In the genomic region with DNA sequence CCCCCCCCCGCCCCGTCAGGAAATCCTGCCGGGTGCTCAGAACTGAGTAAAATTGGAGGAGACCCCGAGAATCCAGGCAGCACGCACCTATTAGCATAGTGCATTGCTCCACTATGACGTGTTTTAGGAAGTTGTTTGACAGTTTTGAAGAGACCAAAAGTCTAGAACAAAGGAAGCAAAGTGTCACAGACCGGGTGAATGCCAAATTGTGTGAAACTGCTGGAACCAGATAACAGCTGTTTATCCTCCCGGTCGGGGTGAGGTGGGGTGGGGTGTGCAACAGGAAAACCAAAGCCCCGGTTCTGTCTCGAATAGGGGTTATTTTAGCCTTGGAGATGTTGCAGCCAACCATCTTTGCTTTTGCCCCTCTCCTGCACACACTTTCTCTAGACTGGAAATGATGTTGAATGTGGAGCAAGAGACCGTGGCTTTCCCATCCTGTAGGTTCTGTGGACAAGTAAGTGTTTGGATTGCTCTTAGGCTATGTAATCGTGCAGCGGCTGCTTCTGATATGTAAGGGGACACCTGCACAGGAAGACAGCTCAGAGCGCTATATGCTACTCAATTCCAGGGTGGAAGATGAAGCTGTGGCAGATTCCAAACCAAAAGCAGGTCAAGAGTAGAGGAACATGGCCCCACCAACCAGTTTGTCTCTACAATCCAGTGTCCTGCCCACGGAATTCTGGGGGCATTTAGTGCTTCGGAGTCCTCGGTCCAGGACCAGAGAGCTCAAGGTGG, we compare ENCODE assay signal across 10 mouse cellular contexts. TPM values are rescaled to one million over a fixed set of nuclear protein-coding genes. Genes with fewer than 3 reads are reported as not detected.
A peak's percentile ranks its signal among the peaks of the same experiment; 100 is the strongest.
DNase-seq lines count a peak whose midpoint lies in the region; ATAC-seq lines count a peak whose summit lies in the region.
"Had no signal": no experiment of that assay in that cellular context is flagged by ENCODE, and none has a peak within 500 bp of the region (broad histone marks: within the 10 kb centered on the region; RNA-seq: fewer than 3 reads in every experiment).

No protein-coding gene starts in this region.

- H3K4me3 ChIP-seq in kidney, embryonic 14.5 days (ENCODE audit: low read length): no peak overlapping the region
- H3K4me3 ChIP-seq in forebrain, embryonic 11.5 days (ENCODE audit: low read depth, low read length): no peak overlapping the region
- no peak overlapping the region for H3K4me3 ChIP-seq in midbrain, embryonic 14.5 days (replicated peaks; ENCODE audit: low read depth, low read length)

- no peak overlapping the region for H3K9ac ChIP-seq in kidney, embryonic 14.5 days (ENCODE audit: low read depth, low read length)
- H3K9ac ChIP-seq in forebrain, embryonic 11.5 days (ENCODE audit: low read length): no peak overlapping the region
- no peak overlapping the region for H3K9ac ChIP-seq in midbrain, embryonic 14.5 days (replicated peaks; ENCODE audit: low read length)

- peak; percentile 62 for DNase-seq in kidney, adult 11 months
- DNase-seq in forebrain, embryonic 11.5 days (ENCODE audit: low spot score): no peak
- peak; percentile 47 for DNase-seq in kidney, adult 18-20 months
- DNase-seq in midbrain, embryonic 14.5 days: peak; percentile 25
- DNase-seq in layer of hippocampus, adult 18-20 months (ENCODE audit: low spot score in 2 of 2): no peak
- DNase-seq in adrenal gland, postnatal 10 days: no peak
- DNase-seq: adrenal gland, postnatal 36 days had no signal

- WGBS in kidney, embryonic 14.5 days: 3% methylated on average over 18 of the region's 18 CpGs
- whole genome bisulfite sequencing in forebrain, embryonic 11.5 days: 2% methylated on average over 18 of the region's 18 CpGs
- 2% methylated on average over 18 of the region's 18 CpGs for WGBS in midbrain, embryonic 14.5 days

- H3K4me1 ChIP-seq in kidney, embryonic 14.5 days (ENCODE audit: control insufficient read depth, insufficient read depth, low read length): peaks cover 6% of the 10 kb centered on the region; the same call in 1 of the 2 replicates
- peaks cover 17% of the 10 kb centered on the region for H3K4me1 ChIP-seq in forebrain, embryonic 11.5 days (replicated peaks; ENCODE audit: control insufficient read depth, insufficient read depth, low read length)
- peaks cover 22% of the 10 kb centered on the region; the same call in 1 of the 2 replicates for H3K4me1 ChIP-seq in midbrain, embryonic 14.5 days (ENCODE audit: control insufficient read depth, insufficient read depth, low read length)

- no peaks in the 10 kb centered on the region for H3K36me3 ChIP-seq in kidney, embryonic 14.5 days (ENCODE audit: control insufficient read depth, insufficient read depth, low read length)
- H3K36me3 ChIP-seq in forebrain, embryonic 11.5 days (ENCODE audit: control insufficient read depth, insufficient read depth, low read length): no peaks in the 10 kb centered on the region
- H3K36me3 ChIP-seq in midbrain, embryonic 14.5 days (ENCODE audit: control insufficient read depth, insufficient read depth, low read length): no peaks in the 10 kb centered on the region

- no peak for ATAC-seq in kidney, embryonic 14.5 days (ENCODE audit: low FRiP score, low TSS enrichment)
- ATAC-seq in forebrain, embryonic 11.5 days (replicated peaks; ENCODE audit: low FRiP score): no peak
- no peak for ATAC-seq in midbrain, embryonic 14.5 days (ENCODE audit: low FRiP score, low TSS enrichment)
- ATAC-seq in erythroid progenitor cell, adult 5-6 weeks (replicated peaks; ENCODE audit: low FRiP score, poor library complexity, severe bottlenecking): no peak

- H3K27me3 ChIP-seq in kidney, embryonic 14.5 days (ENCODE audit: control insufficient read depth, insufficient read depth, low read length): peaks cover 70% of the 10 kb centered on the region
- H3K27me3 ChIP-seq in forebrain, embryonic 11.5 days (ENCODE audit: control insufficient read depth, insufficient read depth, low read length): peaks cover 58% of the 10 kb centered on the region
- peaks cover 67% of the 10 kb centered on the region for H3K27me3 ChIP-seq in midbrain, embryonic 14.5 days (ENCODE audit: control insufficient read depth, insufficient read depth, low read length)

- no peak overlapping the region for H3K27ac ChIP-seq in kidney, embryonic 14.5 days (ENCODE audit: low read depth, low read length)
- H3K27ac ChIP-seq in forebrain, embryonic 11.5 days (ENCODE audit: low read depth, low read length): no peak overlapping the region
- no peak overlapping the region for H3K27ac ChIP-seq in midbrain, embryonic 14.5 days (replicated peaks; ENCODE audit: low read depth, low read length)
- H3K27ac ChIP-seq: stomach, postnatal 0 days had no signal

- H3K9me3 ChIP-seq in kidney, embryonic 14.5 days (ENCODE audit: control insufficient read depth, low read length): no peaks in the 10 kb centered on the region
- H3K9me3 ChIP-seq in forebrain, embryonic 11.5 days (ENCODE audit: control insufficient read depth, low read length): no peaks in the 10 kb centered on the region
- no peaks in the 10 kb centered on the region for H3K9me3 ChIP-seq in midbrain, embryonic 14.5 days (ENCODE audit: control insufficient read depth, low read length)

- H3K4me2 ChIP-seq in kidney, embryonic 14.5 days (replicated peaks; ENCODE audit: low read depth, low read length): no peak overlapping the region
- peak overlapping the region; percentile 74 for H3K4me2 ChIP-seq in forebrain, embryonic 11.5 days (ENCODE audit: low read depth, low read length, severe bottlenecking)
- H3K4me2 ChIP-seq in midbrain, embryonic 14.5 days (ENCODE audit: low read length): peak overlapping the region; percentile 59; the same call in 1 of the 2 replicates

RNA-seq across cellular contexts. Expression of a gene that starts 0.9 kb away (rescaled TPM):
- polyA plus RNA-seq in kidney, embryonic 14.5 days (2014; fragmentation: Nextera tagmentation; extraction: Ambion mirVana): 0.09 and 0.11 TPM in 2 replicates
- polyA plus RNA-seq in forebrain, embryonic 11.5 days (2014; fragmentation: Nextera tagmentation; extraction: Ambion mirVana): 19.5 and 19.6 TPM in 2 replicates
- 8.9 and 13.3 TPM in 2 replicates for polyA plus RNA-seq in midbrain, embryonic 14.5 days (2014; fragmentation: Nextera tagmentation; extraction: Ambion mirVana)
- total RNA-seq in layer of hippocampus, adult 18-20 months (2021): 1 to 10 TPM; 7.2 to 8.9 TPM
- total RNA-seq in erythroid progenitor cell, adult 5-6 weeks (2015; ENCODE audit: low replicate concordance): not detected in 2 replicates
- not detected in 2 replicates for total RNA-seq in erythroid progenitor cell, adult 5-6 weeks (2017; ENCODE audit: low replicate concordance)
- total RNA-seq in adrenal gland, postnatal 10 days (2021): under 1 TPM; 0.45 to 0.72 TPM

RNA-seq across cellular contexts. Expression of a gene that starts 32.3 kb away (rescaled TPM):
- polyA plus RNA-seq in kidney, embryonic 14.5 days (2014; fragmentation: Nextera tagmentation; extraction: Ambion mirVana): 10.5 and 11.9 TPM in 2 replicates
- polyA plus RNA-seq in forebrain, embryonic 11.5 days (2014; fragmentation: Nextera tagmentation; extraction: Ambion mirVana): 6.6 and 7.0 TPM in 2 replicates
- polyA plus RNA-seq in midbrain, embryonic 14.5 days (2014; fragmentation: Nextera tagmentation; extraction: Ambion mirVana): 2.6 and 4.5 TPM in 2 replicates
- total RNA-seq in layer of hippocampus, adult 18-20 months (2021): 1 to 10 TPM; 4.6 to 5.9 TPM
- total RNA-seq in erythroid progenitor cell, adult 5-6 weeks (2015; ENCODE audit: low replicate concordance): not detected in 2 replicates
- not detected in 2 replicates for total RNA-seq in erythroid progenitor cell, adult 5-6 weeks (2017; ENCODE audit: low replicate concordance)
- 10 to 100 TPM; 24.9 to 28.4 TPM for total RNA-seq in adrenal gland, postnatal 10 days (2021)

RNA-seq across cellular contexts. Expression of a gene that starts 55.1 kb away (rescaled TPM):
- 28.5 and 33.2 TPM in 2 replicates for polyA plus RNA-seq in kidney, embryonic 14.5 days (2014; fragmentation: Nextera tagmentation; extraction: Ambion mirVana)
- polyA plus RNA-seq in forebrain, embryonic 11.5 days (2014; fragmentation: Nextera tagmentation; extraction: Ambion mirVana): 45.2 and 45.3 TPM in 2 replicates
- polyA plus RNA-seq in midbrain, embryonic 14.5 days (2014; fragmentation: Nextera tagmentation; extraction: Ambion mirVana): 32.5 and 42.9 TPM in 2 replicates
- 10 to 100 TPM; 22.9 to 23.1 TPM for total RNA-seq in layer of hippocampus, adult 18-20 months (2021)
- total RNA-seq in erythroid progenitor cell, adult 5-6 weeks (2015; ENCODE audit: low replicate concordance): 5.0 and 8.3 TPM in 2 replicates
- 0.91 and 1.0 TPM in 2 replicates for total RNA-seq in erythroid progenitor cell, adult 5-6 weeks (2017; ENCODE audit: low replicate concordance)
- total RNA-seq in adrenal gland, postnatal 10 days (2021): 10 to 100 TPM; 14.7 to 22.5 TPM

Comparison
In these comparisons a context has a peak if more than half of its experiments do, and no peak if none do; other contexts are left out.
1. DNase-seq: peak in kidney, adult 11 months (single experiment), kidney, adult 18-20 months (single experiment) and midbrain, embryonic 14.5 days (single experiment); none in forebrain, embryonic 11.5 days (single experiment), layer of hippocampus, adult 18-20 months (0 of 2) and adrenal gland, postnatal 10 days (single experiment).
2. RNA of a gene that starts 0.9 kb away (total RNA-seq): 7.2 to 8.9 TPM in layer of hippocampus, adult 18-20 months; 0.45 to 0.72 TPM in adrenal gland, postnatal 10 days and not detected in erythroid progenitor cell, adult 5-6 weeks; every median in the first group is over 4 times any median in the second.
3. RNA of a gene that starts 32.3 kb away (total RNA-seq): 24.9 to 28.4 TPM in adrenal gland, postnatal 10 days and 4.6 to 5.9 TPM in layer of hippocampus, adult 18-20 months; not detected in erythroid progenitor cell, adult 5-6 weeks; every median in the first group is over 4 times any median in the second.